ENCODE assay signal across 9 mouse cellular contexts in the genomic region with DNA sequence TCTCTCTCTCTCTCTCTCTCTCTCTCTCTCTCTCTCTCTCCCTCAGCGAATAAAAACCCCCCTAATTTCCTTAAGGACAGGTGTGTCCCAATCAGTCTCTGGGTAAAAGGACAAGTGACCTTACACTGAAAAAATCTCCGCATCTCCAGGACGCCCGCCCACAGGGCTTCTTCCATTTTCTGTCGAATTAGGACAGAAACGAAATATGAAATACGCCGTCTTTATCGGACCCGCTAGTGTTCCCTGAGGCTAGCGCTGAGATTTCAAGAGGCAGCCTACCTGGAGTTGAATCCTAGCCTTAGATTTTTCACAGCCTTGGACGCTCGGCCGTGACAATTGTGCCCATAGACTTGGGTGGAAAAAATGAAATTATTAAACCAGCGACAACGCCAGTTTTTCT. TPM values are rescaled to one million over a fixed set of nuclear protein-coding genes. Genes with fewer than 3 reads are reported as not detected.
A peak's percentile ranks its signal among the peaks of the same experiment; 100 is the strongest.
DNase-seq lines count a peak whose midpoint lies in the region; ATAC-seq and TF ChIP-seq lines count a peak whose summit lies in the region.
"Had no signal": no experiment of that assay in that cellular context is flagged by ENCODE, and none has a peak within 500 bp of the region (broad histone marks: within the 10 kb centered on the region; RNA-seq: fewer than 3 reads in every experiment).

No protein-coding gene starts in this region.

- H3K36me3 ChIP-seq in heart, embryonic 16.5 days (ENCODE audit: control insufficient read depth, insufficient read depth) = no peaks in the 10 kb centered on the region
- H3K36me3 ChIP-seq in midbrain, embryonic 10.5 days = no peaks in the 10 kb centered on the region
- no peaks in the 10 kb centered on the region for H3K36me3 ChIP-seq in stomach, postnatal 0 days (ENCODE audit: control insufficient read depth, insufficient read depth, low read length)

- no peak for TF ChIP-seq EP300 in stomach, postnatal 0 days (optimal IDR thresholded peaks at IDR 0.05)

- H3K27me3 ChIP-seq in heart, embryonic 16.5 days (ENCODE audit: control insufficient read depth, insufficient read depth, low read length) = peaks cover 36% of the 10 kb centered on the region
- H3K27me3 ChIP-seq in midbrain, embryonic 10.5 days (ENCODE audit: low read depth, poor library complexity, severe bottlenecking) = peaks cover 97% of the 10 kb centered on the region
- H3K27me3 ChIP-seq in stomach, postnatal 0 days (ENCODE audit: control insufficient read depth, insufficient read depth, low read length) = no peaks in the 10 kb centered on the region

- DNase-seq in lung, adult 18-20 months = peak; percentile 1 to 6
- DNase-seq in lung, postnatal 36 days = no peak
- peak; percentile 22 to 38 for DNase-seq in cerebellum, postnatal 25 days
- peak; percentile 5 for DNase-seq in kidney, postnatal 14 days
- DNase-seq in midbrain, embryonic 10.5 days (ENCODE audit: low spot score) = peak; percentile 28
- peak; percentile 12 for DNase-seq in stomach, postnatal 0 days (ENCODE audit: low spot score)
- DNase-seq in spleen, postnatal 10 days (ENCODE audit: low spot score in 2 of 2) = no peak

- TF ChIP-seq CTCF in stomach, postnatal 0 days (IDR thresholded peaks at IDR 0.05; ENCODE audit: low read depth) = no peak

- H3K4me2 ChIP-seq in heart, embryonic 16.5 days (ENCODE audit: low read depth, low read length) = peak overlapping the region; percentile 64
- H3K4me2 ChIP-seq in stomach, postnatal 0 days (replicated peaks; ENCODE audit: low read depth) = peak overlapping the region; percentile 42

- WGBS in heart, embryonic 16.5 days = 19% methylated on average over 15 of the region's 16 CpGs
- 18% methylated on average over 16 of the region's 16 CpGs for WGBS in midbrain, embryonic 10.5 days
- 19% methylated on average over 16 of the region's 16 CpGs for WGBS in stomach, postnatal 0 days

- H3K9ac ChIP-seq in heart, embryonic 16.5 days (ENCODE audit: low read length) = no peak overlapping the region
- H3K9ac ChIP-seq in stomach, postnatal 0 days (ENCODE audit: low read length) = no peak overlapping the region

- no peak overlapping the region for H3K27ac ChIP-seq in heart, embryonic 16.5 days (ENCODE audit: low read length)
- no peak overlapping the region for H3K27ac ChIP-seq in midbrain, embryonic 10.5 days (replicated peaks)
- H3K27ac ChIP-seq in stomach, postnatal 0 days (replicated peaks) = no peak overlapping the region

- no peaks in the 10 kb centered on the region; the same call in 1 of the 2 replicates for H3K9me3 ChIP-seq in heart, embryonic 16.5 days (replicated peaks; ENCODE audit: control insufficient read depth, low read length)
- peaks cover 4% of the 10 kb centered on the region; the same call in 1 of the 2 replicates for H3K9me3 ChIP-seq in midbrain, embryonic 10.5 days (replicated peaks)
- H3K9me3 ChIP-seq in stomach, postnatal 0 days (ENCODE audit: control insufficient read depth, low read length) = no peaks in the 10 kb centered on the region

- H3K4me3 ChIP-seq in heart, embryonic 16.5 days (ENCODE audit: low read length) = peak overlapping the region; percentile 41
- peak overlapping the region; percentile 68 for H3K4me3 ChIP-seq in midbrain, embryonic 10.5 days
- H3K4me3 ChIP-seq in stomach, postnatal 0 days (ENCODE audit: low read depth, low read length) = peak overlapping the region; percentile 23

- no peak for ATAC-seq in heart, embryonic 16.5 days (replicated peaks; ENCODE audit: extremely low read depth, insufficient read depth, low FRiP score)
- ATAC-seq in stomach, postnatal 0 days (ENCODE audit: low FRiP score, low TSS enrichment) = no peak

- H3K4me1 ChIP-seq in heart, embryonic 16.5 days (ENCODE audit: control insufficient read depth, insufficient read depth, low read length) = peaks cover 3% of the 10 kb centered on the region; the same call in 1 of the 2 replicates
- H3K4me1 ChIP-seq in midbrain, embryonic 10.5 days = 0 out of 2 replicates have a peak, but pooled peaks cover 6% of the 10 kb centered on the region
- no peaks in the 10 kb centered on the region for H3K4me1 ChIP-seq in stomach, postnatal 0 days (replicated peaks; ENCODE audit: control insufficient read depth, insufficient read depth)

RNA-seq across cellular contexts. Expression of a gene that starts 0.5 kb away (rescaled TPM):
- not detected in 2 replicates for polyA plus RNA-seq in heart, embryonic 16.5 days (2015; fragmentation: Nextera tagmentation; extraction: Ambion mirVana)
- polyA plus RNA-seq in midbrain, embryonic 10.5 days (2016; fragmentation: Nextera tagmentation; extraction: Ambion mirVana) = 0.12 and 0.20 TPM in 2 replicates
- not detected in 2 replicates for polyA plus RNA-seq in stomach, postnatal 0 days (2015; fragmentation: Nextera tagmentation; extraction: Ambion mirVana)
- polyA plus RNA-seq: liver, adult 2 months had no signal

RNA-seq across cellular contexts. Expression of a gene that starts 0.9 kb away (rescaled TPM):
- 186 and 233 TPM in 2 replicates for polyA plus RNA-seq in heart, embryonic 16.5 days (2015; fragmentation: Nextera tagmentation; extraction: Ambion mirVana)
- 109 and 112 TPM in 2 replicates for polyA plus RNA-seq in midbrain, embryonic 10.5 days (2016; fragmentation: Nextera tagmentation; extraction: Ambion mirVana)
- polyA plus RNA-seq in stomach, postnatal 0 days (2015; fragmentation: Nextera tagmentation; extraction: Ambion mirVana) = 69.7 and 76.3 TPM in 2 replicates

Comparison
In these comparisons a context has a peak if more than half of its experiments do, and no peak if none do; other contexts are left out.
1. DNase-seq: peak in lung, adult 18-20 months (2 of 2), cerebellum, postnatal 25 days (2 of 2), kidney, postnatal 14 days (single experiment), midbrain, embryonic 10.5 days (single experiment) and stomach, postnatal 0 days (single experiment); none in lung, postnatal 36 days (single experiment) and spleen, postnatal 10 days (0 of 2).
2. Peak in every context shown above with its lines, with median percentiles within 50 percentile points of each other: H3K4me3 ChIP-seq.